8 mouse cellular contexts compared by ENCODE assay signal in the genomic region with DNA sequence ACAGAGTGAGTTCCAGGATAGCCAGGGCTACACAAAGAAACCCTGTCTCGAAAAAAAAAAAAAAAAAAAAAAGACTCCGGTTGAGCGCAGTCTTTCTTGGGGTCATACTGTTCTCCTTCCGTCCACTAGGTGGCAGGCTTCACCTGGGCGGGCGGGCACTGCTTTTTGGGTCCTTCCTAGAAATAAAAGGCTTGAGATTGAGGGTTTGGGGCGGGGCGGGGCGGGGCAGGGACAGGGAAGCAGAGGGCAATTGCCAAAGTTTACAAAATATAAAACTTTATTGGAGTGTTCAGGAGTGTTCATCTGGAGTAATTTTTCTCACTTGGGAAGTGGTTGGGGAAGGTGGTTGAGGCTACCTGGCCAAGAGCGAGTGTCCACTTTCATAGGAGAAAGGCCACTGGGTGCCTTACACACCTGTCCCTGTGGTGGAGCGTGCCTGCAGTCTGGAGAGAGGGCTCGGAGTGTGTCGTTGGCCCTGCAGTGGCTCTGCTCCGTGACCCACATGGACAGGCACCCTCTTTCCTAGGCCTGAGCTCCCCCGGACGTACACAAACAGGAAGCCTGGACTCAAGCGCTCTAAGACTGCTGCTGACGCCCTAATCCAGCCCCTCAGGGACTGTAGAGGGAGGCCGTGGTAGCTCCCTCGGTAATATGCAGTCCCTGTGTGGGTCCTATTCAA. TPM values are rescaled to one million over a fixed set of nuclear protein-coding genes. Genes with fewer than 3 reads are reported as not detected.
DNase-seq lines count a peak whose midpoint lies in the region; ATAC-seq and TF ChIP-seq lines count a peak whose summit lies in the region.

A gene (minus strand): TSS at position 69 of the 679 bp plus-strand sequence.

- TF ChIP-seq CTCF in heart, postnatal 0 days (IDR thresholded peaks at IDR 0.05; ENCODE audit: low read depth) = peak; percentile 79

- peaks cover 5% of the 10 kb centered on the region; the same call in 1 of the 2 replicates for H3K4me1 ChIP-seq in embryonic facial prominence, embryonic 11.5 days (ENCODE audit: control insufficient read depth, insufficient read depth, low read length)
- peaks cover 20% of the 10 kb centered on the region for H3K4me1 ChIP-seq in heart, postnatal 0 days (ENCODE audit: control insufficient read depth, insufficient read depth)
- H3K4me1 ChIP-seq in stomach, embryonic 15.5 days = peaks cover 23% of the 10 kb centered on the region

- H3K27me3 ChIP-seq in embryonic facial prominence, embryonic 11.5 days (ENCODE audit: control insufficient read depth, insufficient read depth, low read length) = no peaks in the 10 kb centered on the region
- H3K27me3 ChIP-seq in heart, postnatal 0 days (ENCODE audit: control insufficient read depth, insufficient read depth, low read length) = no peaks in the 10 kb centered on the region
- no peaks in the 10 kb centered on the region for H3K27me3 ChIP-seq in stomach, embryonic 15.5 days (replicated peaks)

- H3K4me2 ChIP-seq in embryonic facial prominence, embryonic 11.5 days (ENCODE audit: low read depth, low read length) = peak within 1 kb of the TSS; percentile 49
- H3K4me2 ChIP-seq in heart, postnatal 0 days (ENCODE audit: low read depth, low read length) = peak within 1 kb of the TSS; percentile 62
- peak within 1 kb of the TSS; percentile 61 for H3K4me2 ChIP-seq in stomach, embryonic 15.5 days

- no peaks in the 10 kb centered on the region for H3K36me3 ChIP-seq in embryonic facial prominence, embryonic 11.5 days (replicated peaks; ENCODE audit: control insufficient read depth, insufficient read depth, low read depth, low read length)
- no peaks in the 10 kb centered on the region for H3K36me3 ChIP-seq in heart, postnatal 0 days (replicated peaks; ENCODE audit: control insufficient read depth, insufficient read depth, low read length)
- H3K36me3 ChIP-seq in stomach, embryonic 15.5 days = no peaks in the 10 kb centered on the region

- TF ChIP-seq EP300 in heart, postnatal 0 days (IDR thresholded peaks at IDR 0.05; ENCODE audit: low read depth) = no peak

- no peaks in the 10 kb centered on the region for H3K9me3 ChIP-seq in embryonic facial prominence, embryonic 11.5 days (replicated peaks; ENCODE audit: control insufficient read depth, low read length)
- no peaks in the 10 kb centered on the region for H3K9me3 ChIP-seq in heart, postnatal 0 days (replicated peaks; ENCODE audit: control insufficient read depth, low read length)
- H3K9me3 ChIP-seq in stomach, embryonic 15.5 days = no peaks in the 10 kb centered on the region

- peak within 1 kb of the TSS; percentile 19 for H3K4me3 ChIP-seq in embryonic facial prominence, embryonic 11.5 days (ENCODE audit: low read depth, low read length)
- peak within 1 kb of the TSS; percentile 35 for H3K4me3 ChIP-seq in heart, postnatal 0 days (ENCODE audit: low read depth, low read length)
- peak within 1 kb of the TSS; percentile 29 for H3K4me3 ChIP-seq in stomach, embryonic 15.5 days (replicated peaks)

- peak; percentile 70 for DNase-seq in kidney, adult 18-20 months
- no peak for DNase-seq in kidney, adult 11 months
- DNase-seq in embryonic facial prominence, embryonic 11.5 days (ENCODE audit: low spot score) = peak; percentile 70
- peak; percentile 54 for DNase-seq in heart, postnatal 0 days (ENCODE audit: low spot score)
- DNase-seq in large intestine, adult 2 months (ENCODE audit: low read depth, low spot score) = no peak

- WGBS in embryonic facial prominence, embryonic 11.5 days = 26% methylated on average over 20 of the region's 20 CpGs
- 22% methylated on average over 20 of the region's 20 CpGs for WGBS in heart, postnatal 0 days
- 3% methylated on average over 20 of the region's 20 CpGs for WGBS in large intestine, adult 2 months
- 32% methylated on average over 20 of the region's 20 CpGs for WGBS in stomach, embryonic 15.5 days

- no peak within 1 kb of the TSS for H3K27ac ChIP-seq in embryonic facial prominence, embryonic 11.5 days (replicated peaks; ENCODE audit: low read depth, low read length)
- peak within 1 kb of the TSS; percentile 54 for H3K27ac ChIP-seq in heart, postnatal 0 days (ENCODE audit: low read depth)
- no peak within 1 kb of the TSS for H3K27ac ChIP-seq in stomach, embryonic 15.5 days

- peak within 1 kb of the TSS; percentile 37 for H3K9ac ChIP-seq in embryonic facial prominence, embryonic 11.5 days (replicated peaks; ENCODE audit: low read length)
- peak within 1 kb of the TSS; percentile 39; the same call in 1 of the 2 replicates for H3K9ac ChIP-seq in heart, postnatal 0 days (replicated peaks; ENCODE audit: low read depth, low read length)
- no peak within 1 kb of the TSS for H3K9ac ChIP-seq in stomach, embryonic 15.5 days

- peak; percentile 76 for ATAC-seq in activated CD4-positive, CD25-positive, alpha-beta regulatory T cell, adult 4 months
- ATAC-seq in embryonic facial prominence, embryonic 11.5 days (replicated peaks; ENCODE audit: insufficient number of reproducible peaks, low FRiP score, low TSS enrichment, low read depth) = no peak
- ATAC-seq in heart, postnatal 0 days (ENCODE audit: insufficient read depth, low read depth) = peak; percentile 11
- peak; percentile 39; the same call in 1 of the 2 replicates for ATAC-seq in megakaryocyte-erythroid progenitor cell, adult 5-6 weeks (replicated peaks; ENCODE audit: low FRiP score, low TSS enrichment, poor library complexity, severe bottlenecking)
- no peak for ATAC-seq in stomach, embryonic 15.5 days (ENCODE audit: insufficient read depth, low FRiP score, low read depth)

RNA-seq across cellular contexts. Expression of the gene that starts here (rescaled TPM):
- under 1 TPM in 1 of 2 experiments, not detected in 1; 0.19 TPM for polyA plus RNA-seq in activated CD4-positive, CD25-positive, alpha-beta regulatory T cell, adult 4 months (2017; shearing (Covaris generic))
- polyA plus RNA-seq in embryonic facial prominence, embryonic 11.5 days (2014; fragmentation: Nextera tagmentation; extraction: Ambion mirVana) = 0.17 and 0.42 TPM in 2 replicates
- 0.89 and 6.1 TPM in 2 replicates for total RNA-seq in heart, postnatal 0 days (2014; rRNA removed; ENCODE audit: low replicate concordance)
- polyA plus RNA-seq in heart, postnatal 0 days (2015; fragmentation: Nextera tagmentation; extraction: Ambion mirVana) = 6.8 and 7.3 TPM in 2 replicates
- polyA plus RNA-seq in large intestine, adult 2 months (2012; rRNA removed) = 37.3 and 60.7 TPM in 2 replicates
- 0.37 TPM in 1 of 2 replicates, not detected in the other for total RNA-seq in megakaryocyte-erythroid progenitor cell, adult 5-6 weeks (2014; fragmentation: Nextera tagmentation)
- total RNA-seq in megakaryocyte-erythroid progenitor cell, adult 5-6 weeks (2017) = 0.52 and 0.57 TPM in 2 replicates
- polyA plus RNA-seq in stomach, embryonic 15.5 days (2015; fragmentation: Nextera tagmentation; extraction: Ambion mirVana) = 4.0 and 6.1 TPM in 2 replicates

Comparison
In these comparisons a context has a peak if more than half of its experiments do, and no peak if none do; other contexts are left out.
1. DNase-seq: peak in kidney, adult 18-20 months (single experiment) and heart, postnatal 0 days (single experiment); none in kidney, adult 11 months (single experiment) and large intestine, adult 2 months (single experiment).
2. Peak in ATAC-seq in activated CD4-positive, CD25-positive, alpha-beta regulatory T cell, adult 4 months; RNA of the gene not detected or under 1 TPM.
3. Peak in DNase-seq, H3K4me3 ChIP-seq, H3K9ac ChIP-seq and H3K4me2 ChIP-seq in embryonic facial prominence, embryonic 11.5 days; RNA of the gene not detected or under 1 TPM.
4. Peak in ATAC-seq in megakaryocyte-erythroid progenitor cell, adult 5-6 weeks; RNA of the gene not detected or under 1 TPM.
5. Peak in every context shown above with its lines, with median percentiles within 50 percentile points of each other: H3K4me2 ChIP-seq and H3K4me3 ChIP-seq.